Mouse (Mus musculus) stomach, embryonic 14.5 days (tissue): ENCODE data around the gene Gm28891. TPM values are rescaled to one million over a fixed set of nuclear protein-coding genes. Genes with fewer than 3 reads are reported as not detected.
"Not testable (repeated sequence)": the region's sequence is repeated elsewhere in the genome, so short reads cannot be mapped to it uniquely, and the experiment has no call there.

ENCODE experiments used
- ATAC-seq: fragments of 200-750 bp; cut with Nextera tagmentation; 2 replicates; pipeline ENCODE4 v1.8.0; 2017; ENCODE audit warnings: low read depth, moderate TSS enrichment; ENCODE audit not compliant: insufficient number of reproducible peaks, insufficient read depth, low FRiP score
- H3K27ac ChIP-seq: fragments of 300-500 bp; sonication (generic); 2 replicates; pipeline ENCODE4 v1.5.1; 2014; ENCODE audit warnings: mild to moderate bottlenecking, low read length, moderate library complexity, mixed read lengths
- H3K27me3 ChIP-seq: fragments of 300-500 bp; sonication (generic); 2 replicates; pipeline ENCODE4 v1.6.1; 2014; ENCODE audit warnings: low read length, control low read depth, mixed read lengths; ENCODE audit not compliant: control insufficient read depth, insufficient read depth
- H3K36me3 ChIP-seq: fragments of 300-500 bp; sonication (generic); 2 replicates; pipeline ENCODE4 v1.6.1; 2014; ENCODE audit warnings: mild to moderate bottlenecking, control low read depth, low read length, moderate library complexity, mixed read lengths; ENCODE audit not compliant: control insufficient read depth, insufficient read depth
- H3K4me1 ChIP-seq: fragments of 300-500 bp; sonication (generic); 2 replicates; pipeline ENCODE4 v1.6.1; 2014; ENCODE audit warnings: low read length, control low read depth, mixed read lengths; ENCODE audit not compliant: control insufficient read depth, insufficient read depth
- H3K4me2 ChIP-seq: fragments of 300-500 bp; sonication (generic); replicated peaks from 2 replicates; pipeline ENCODE4 v1.6.1; 2014; ENCODE audit warnings: low read depth, low read length, control low read depth
- H3K4me3 ChIP-seq: fragments of 300-500 bp; sonication (generic); 2 replicates; pipeline ENCODE4 v1.5.1; 2014; ENCODE audit warnings: low read depth, low read length, control low read depth
- H3K9ac ChIP-seq: fragments of 300-500 bp; sonication (generic); replicated peaks from 2 replicates; pipeline ENCODE4 v1.6.1; 2014; ENCODE audit warnings: low read depth, mild to moderate bottlenecking, control low read depth, low read length, moderate library complexity, mixed read lengths
- H3K9me3 ChIP-seq: fragments of 300-500 bp; sonication (generic); 2 replicates; pipeline ENCODE4 v1.6.1; 2016; ENCODE audit warnings: low read depth, low read length, control low read depth; ENCODE audit not compliant: control insufficient read depth
- WGBS: fragments of 180-500 bp; shearing (Covaris S2); extraction: QIAGEN DNeasy Blood & Tissue Kit; methylation state at CpG from one replicate; pipeline ENCODE4 v1.1.7; 2014; 5-methylcytosine and 5-hydroxymethylcytosine counted together
- polyA plus RNA-seq: library from polyadenylated mRNA; unstranded; fragments of >200 nt; fragmentation: Nextera tagmentation; extraction: Ambion mirVana; gene quantifications from 2 replicates; pipeline ENCODE4 v1.2.1, GENCODE M21; 2014

Gene Gm28891
- polyA plus RNA-seq: not detected in 2 replicates

GRCm38 (mm10) chrY:60240902-60241301 is at the start of gene Gm28891:
TSS of gene Gm28891 (plus strand) at chrY:60241202.
- ATAC-seq, H3K27me3 ChIP-seq, H3K4me1 ChIP-seq, H3K9ac ChIP-seq, H3K4me2 ChIP-seq, H3K27ac ChIP-seq, H3K4me3 ChIP-seq, H3K36me3 ChIP-seq, H3K9me3 ChIP-seq: not testable (repeated sequence)
- WGBS: 76% methylated on average over 2 of the region's 8 CpGs
